ENCODE assay signal across 15 mouse cellular contexts in the genomic region with DNA sequence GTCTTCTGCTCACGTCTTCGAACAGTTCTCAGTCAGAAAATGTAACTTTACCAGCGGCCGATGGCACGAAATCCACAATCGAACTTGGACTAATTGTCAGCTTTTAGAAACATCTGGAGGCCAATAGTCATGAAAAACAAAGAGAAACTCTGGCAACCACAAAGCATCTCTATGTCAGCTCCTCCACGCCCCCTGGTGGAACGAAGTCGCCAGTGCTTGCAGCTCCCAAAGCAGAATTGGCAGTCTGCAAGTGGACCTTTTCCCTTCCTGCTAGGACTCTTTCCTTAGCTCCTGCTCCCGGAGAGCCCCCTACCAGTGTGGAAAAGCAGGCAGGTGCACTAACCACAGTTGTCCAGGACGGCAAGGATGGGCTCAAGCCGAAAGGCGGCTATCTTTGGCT. TPM values are rescaled to one million over a fixed set of nuclear protein-coding genes. Genes with fewer than 3 reads are reported as not detected.
"Had no signal": no experiment of that assay in that cellular context is flagged by ENCODE, and none has a peak within 500 bp of the region (broad histone marks: within the 10 kb centered on the region; RNA-seq: fewer than 3 reads in every experiment).

No protein-coding gene starts in this region.

RNA-seq across cellular contexts. Expression of a gene that starts 41.0 kb away (rescaled TPM):
- total RNA-seq: layer of hippocampus, adult 2 months; midbrain, postnatal 0 days had no signal
- polyA plus RNA-seq: kidney, embryonic 14.5 days; limb, embryonic 12.5 days; lung, embryonic 15.5 days; midbrain, embryonic 10.5 days; midbrain, postnatal 0 days; myocyte; neural tube, embryonic 11.5 days; stomach, postnatal 0 days had no signal

RNA-seq across cellular contexts. Expression of a gene that starts 47.1 kb away (rescaled TPM):
- total RNA-seq: layer of hippocampus, adult 2 months; layer of hippocampus, postnatal 10 days; left cerebral cortex, postnatal 36 days; midbrain, postnatal 0 days had no signal
- polyA plus RNA-seq: kidney, embryonic 14.5 days; limb, embryonic 12.5 days; liver, embryonic 13.5 days; liver, postnatal 0 days; lung, embryonic 15.5 days; macrophage; midbrain, embryonic 10.5 days; midbrain, postnatal 0 days; myocyte; neural tube, embryonic 11.5 days; small intestine, adult 2 months; stomach, postnatal 0 days had no signal
